Mouse (Mus musculus) olfactory bulb, adult 2 months (tissue): ENCODE results near the gene Usp18.

ENCODE experiments used
- CTCF ChIP-seq: fragments of 200-500 bp; IDR thresholded peaks from 2 replicates; pipeline ENCODE4 v1.5.1; 2012; ENCODE audit warnings: low read depth, mild to moderate bottlenecking, low read length, moderate library complexity; ENCODE audit not compliant: insufficient read depth
- POLR2A ChIP-seq: fragments of 200-500 bp; IDR thresholded peaks from 2 replicates; pipeline ENCODE4 v1.6.1; 2012; ENCODE audit warnings: mild to moderate bottlenecking, low read depth, low read length, moderate library complexity; ENCODE audit not compliant: insufficient read depth

- TF ChIP-seq CTCF = no peak
- no peak for TF ChIP-seq POLR2A
Observed at GRCm38 (mm10) chr6:121214221-121214620, 31.5 kb upstream of the Usp18 start.
